Mouse (Mus musculus) ovary, adult 18-20 months (tissue): ENCODE data around the gene Bcas3.
"Not testable (repeated sequence)": the region's sequence is repeated elsewhere in the genome, so short reads cannot be mapped to it uniquely, and the experiment has no call there.

ENCODE experiments used
- DNase-seq: peaks from one replicate; pipeline ENCODE4 v3.0.0; 2022; ENCODE audit warnings: low spot score, mixed read lengths

The Bcas3 gene

DNA sequence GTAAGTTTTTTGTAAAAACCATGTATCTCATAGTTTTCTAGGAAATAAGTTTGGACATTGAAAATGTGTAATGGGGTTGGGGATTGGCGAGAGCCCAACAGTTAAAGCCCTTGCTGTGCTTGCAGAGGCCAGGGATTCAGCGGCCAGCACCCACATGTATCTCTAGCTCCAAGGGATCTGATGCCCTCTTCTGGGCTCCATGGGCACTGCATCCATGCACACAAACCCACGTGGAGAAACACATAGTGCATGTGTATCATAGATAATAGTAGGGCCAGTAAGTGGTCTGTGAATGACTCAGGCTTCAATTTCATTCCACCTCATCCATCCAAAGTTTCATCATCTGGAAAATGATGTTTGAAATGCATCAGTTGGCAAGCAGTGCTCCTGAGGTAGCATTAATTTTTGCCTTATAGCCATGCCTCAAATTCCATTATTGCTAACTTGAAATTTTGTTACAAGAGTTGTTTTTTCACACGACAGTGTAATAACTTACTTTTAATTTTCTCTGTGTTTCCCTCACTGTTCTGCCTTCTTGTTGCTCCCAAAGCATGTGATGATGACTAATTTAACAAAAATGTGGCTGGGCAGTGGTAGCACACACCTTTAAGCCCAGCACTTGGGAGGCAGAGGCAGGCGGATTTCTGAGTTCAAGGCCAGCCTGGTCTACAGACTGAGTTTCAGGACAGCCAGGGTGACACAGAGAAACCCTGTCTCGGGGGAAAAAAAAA is 129.9 kb downstream of the Bcas3 start:
- DNase-seq: no peak

GRCm38 (mm10) chr11:85485197-85485940 is 132.4 kb downstream of the Bcas3 start:
- no peak for DNase-seq

- DNase-seq: no peak
Measured at GRCm38 (mm10) chr11:85487501-85487900, 134.5 kb downstream of the Bcas3 start.

GRCm38 (mm10) chr11:85492231-85492630 is 139.3 kb downstream of the Bcas3 start:
- DNase-seq: peak; percentile 15

- DNase-seq: no peak
Measured at GRCm38 (mm10) chr11:85492666-85493065, 139.7 kb downstream of the Bcas3 start.

DNA sequence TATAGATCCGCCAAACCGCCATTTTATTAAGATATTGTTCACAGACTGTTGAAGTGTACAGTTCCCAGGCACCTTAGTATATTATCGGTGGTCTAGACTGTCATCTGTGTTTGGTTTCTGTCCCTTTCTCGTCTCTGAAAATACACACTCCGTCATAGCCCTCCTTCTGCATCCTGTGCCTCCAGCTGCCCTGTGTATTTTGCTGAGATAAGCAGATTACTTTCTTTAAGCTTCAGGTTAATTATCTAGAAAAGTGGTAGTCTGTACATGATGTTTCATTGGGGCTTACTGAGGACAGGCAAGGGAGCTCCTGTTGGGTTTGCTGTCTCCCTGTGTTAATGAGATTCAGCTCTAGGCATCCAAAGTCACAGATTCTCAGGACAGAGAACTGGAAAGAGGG is 146.6 kb downstream of the Bcas3 start:
- no peak for DNase-seq

DNA sequence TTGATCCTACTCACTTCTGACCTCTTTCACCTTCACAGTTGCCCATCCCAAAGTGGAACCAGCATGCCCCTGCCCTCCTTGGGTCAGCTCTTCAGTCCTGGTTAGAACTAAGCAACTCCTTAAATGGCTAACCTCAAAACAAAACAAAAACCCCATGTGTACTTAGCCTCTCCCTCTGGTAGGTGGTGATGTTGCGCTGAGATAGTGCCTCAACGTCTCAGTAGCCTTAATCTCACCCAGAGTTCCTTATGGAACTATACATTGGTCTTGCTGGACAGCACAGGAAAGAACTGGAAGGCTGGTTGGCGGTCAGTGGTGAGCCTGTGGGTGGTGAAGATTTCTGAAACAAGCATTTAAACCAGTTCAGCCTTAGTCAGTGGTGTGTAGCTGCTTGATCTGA is 149.1 kb downstream of the Bcas3 start:
- no peak for DNase-seq

DNA sequence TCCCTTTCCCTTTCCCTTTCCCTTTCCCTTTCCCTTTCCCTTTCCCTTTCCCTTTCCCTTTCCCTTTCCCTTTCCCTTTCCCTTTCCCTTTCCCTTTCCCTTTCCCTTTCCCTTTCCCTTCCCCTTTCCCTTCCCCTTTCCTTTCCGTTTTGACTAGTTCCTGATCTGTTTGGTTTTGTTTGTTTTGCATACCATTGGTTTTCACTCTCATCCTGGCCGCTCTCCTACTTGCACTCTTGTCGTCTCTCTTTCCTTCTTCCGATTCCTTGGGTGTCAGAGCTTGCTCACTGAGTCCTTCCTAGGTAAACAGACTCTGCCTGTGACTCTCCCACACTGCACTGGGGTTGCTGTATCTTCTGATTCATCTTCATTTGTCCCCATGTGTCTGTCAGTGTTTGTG is 151.8 kb downstream of the Bcas3 start:
- DNase-seq: not testable (repeated sequence)

DNA sequence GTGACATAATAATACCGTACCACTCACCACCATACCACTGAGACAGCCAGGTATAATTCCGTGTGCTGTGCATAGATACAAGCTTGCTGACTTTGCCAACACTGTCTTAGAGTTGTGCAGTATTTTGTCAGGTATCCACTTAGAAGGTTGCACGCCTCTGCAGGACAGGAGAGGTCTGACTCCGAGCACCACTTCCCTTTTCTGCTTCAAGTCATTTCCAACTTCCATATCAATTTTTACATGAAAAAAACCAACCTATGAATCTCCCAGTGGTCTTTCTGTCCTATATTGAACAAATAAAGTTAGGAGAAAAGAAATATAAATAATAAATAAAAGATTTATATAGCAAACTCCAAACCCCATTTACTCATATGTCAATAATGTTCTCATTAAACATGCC is 152.8 kb downstream of the Bcas3 start:
- no peak for DNase-seq

DNA sequence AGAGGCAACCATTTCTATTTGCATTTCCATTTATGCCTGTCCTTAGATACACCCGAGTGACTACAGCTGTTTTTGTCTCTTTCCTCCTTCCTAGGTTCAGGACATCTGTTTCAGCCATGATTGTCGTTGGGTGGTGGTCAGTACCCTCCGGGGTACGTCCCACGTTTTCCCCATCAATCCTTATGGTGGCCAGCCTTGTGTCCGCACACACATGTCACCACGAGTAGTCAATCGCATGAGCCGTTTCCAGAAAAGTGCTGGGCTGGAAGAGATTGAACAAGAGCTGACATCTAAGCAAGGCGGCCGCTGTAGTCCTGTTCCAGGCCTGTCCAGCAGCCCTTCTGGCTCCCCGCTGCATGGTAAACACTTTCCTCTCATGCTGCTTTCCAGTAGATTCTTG is 156.4 kb downstream of the Bcas3 start:
- no peak for DNase-seq

- DNase-seq: no peak
Measured at GRCm38 (mm10) chr11:85511270-85511904, 158.4 kb downstream of the Bcas3 start.

DNA sequence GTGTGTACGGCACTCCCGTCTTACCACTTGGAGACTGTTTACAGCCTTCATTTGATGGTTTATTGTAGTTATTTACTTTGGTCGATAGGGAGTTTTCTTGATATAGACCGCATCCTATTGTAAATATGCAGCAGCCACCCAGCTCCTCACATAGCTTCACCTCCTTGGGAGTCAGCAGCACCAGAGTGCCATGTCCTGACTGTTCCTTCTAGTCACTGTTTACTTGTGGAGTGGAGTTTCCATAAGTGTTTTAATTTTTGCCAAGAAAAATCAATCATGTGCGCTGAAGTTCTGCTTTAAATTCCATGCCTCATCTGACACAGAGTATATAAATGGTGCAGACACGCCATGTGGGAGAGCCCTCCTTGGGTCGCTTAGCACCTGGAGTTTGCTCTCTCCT is 163.8 kb downstream of the Bcas3 start:
- no peak for DNase-seq

GRCm38 (mm10) chr11:85518025-85518756 is 165.2 kb downstream of the Bcas3 start:
- DNase-seq: no peak

DNA sequence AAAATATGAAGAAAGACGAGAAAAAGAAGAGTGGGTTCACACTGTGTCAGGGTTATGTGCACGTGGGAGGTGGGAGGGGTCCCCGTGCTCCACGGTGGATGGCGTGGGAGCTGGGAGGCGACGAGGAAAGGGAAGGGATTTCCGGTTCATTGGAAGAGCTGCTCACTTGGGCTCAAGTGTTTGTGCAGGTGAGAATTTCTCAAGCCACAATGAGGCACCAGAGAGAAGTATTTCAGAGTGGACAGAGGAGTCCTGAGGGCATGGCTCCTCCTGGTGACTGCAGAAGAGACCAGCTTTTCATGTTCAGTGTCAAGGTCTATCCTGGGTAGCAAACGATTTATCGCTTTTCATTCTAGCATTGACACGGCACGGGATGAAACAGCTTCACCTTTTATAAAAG is 167.3 kb downstream of the Bcas3 start:
- DNase-seq: no peak

- DNase-seq: no peak
Measured at GRCm38 (mm10) chr11:85520996-85521395, 168.0 kb downstream of the Bcas3 start.

- no peak for DNase-seq
Measured at GRCm38 (mm10) chr11:85523646-85524045, 170.7 kb downstream of the Bcas3 start.

- peak; percentile 41 for DNase-seq
Measured at GRCm38 (mm10) chr11:85524186-85524585, 171.2 kb downstream of the Bcas3 start.

- DNase-seq: no peak
Measured at GRCm38 (mm10) chr11:85524841-85525500, 172.0 kb downstream of the Bcas3 start.

GRCm38 (mm10) chr11:85525501-85525885 is 172.5 kb downstream of the Bcas3 start:
- no peak for DNase-seq

DNA sequence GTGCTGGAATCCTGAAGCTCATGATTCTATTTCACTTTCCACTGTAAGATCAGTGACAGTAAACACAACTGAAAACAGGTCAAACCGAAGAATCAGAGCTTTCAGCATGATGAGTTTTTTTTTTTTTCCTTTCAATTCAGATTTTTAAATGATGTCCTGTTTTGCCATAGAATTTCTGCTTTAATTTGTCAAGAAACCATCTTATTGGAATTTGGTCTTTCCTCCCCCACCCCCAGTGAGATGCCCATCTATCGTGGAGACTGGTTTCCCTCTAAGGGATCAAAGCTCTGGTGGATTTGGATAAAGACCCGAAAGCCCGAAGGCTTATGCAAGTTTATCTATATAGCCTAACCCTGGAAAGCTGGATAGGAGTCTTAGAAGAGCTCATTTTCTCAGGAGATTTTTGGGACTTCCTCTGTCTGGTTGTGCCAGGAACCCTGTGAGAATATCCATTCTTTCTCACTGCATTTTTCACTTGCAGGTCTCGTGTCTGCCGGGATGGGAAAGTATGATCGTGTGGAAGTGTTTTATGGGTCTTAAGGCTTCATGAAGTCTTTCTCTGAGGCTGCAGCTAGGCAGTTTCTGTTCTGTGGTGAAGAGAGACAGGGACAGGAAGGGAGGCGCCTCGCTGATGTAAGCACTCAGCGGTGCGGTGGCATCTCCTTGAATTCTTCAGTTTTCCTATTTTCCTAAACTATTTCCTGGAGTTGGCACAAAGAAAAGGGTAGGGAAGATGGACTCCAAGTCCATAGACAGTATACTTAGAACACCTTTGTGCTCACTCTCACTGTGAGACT is 173.2 kb downstream of the Bcas3 start:
- no peak for DNase-seq

- DNase-seq: no peak
Measured at GRCm38 (mm10) chr11:85527261-85527660, 174.3 kb downstream of the Bcas3 start.
